Mouse (Mus musculus) CH12.LX (cell line): ENCODE measurements around the gene Gmds.

Experiments
- BHLHE40 ChIP-seq: IDR thresholded peaks from 2 replicates; pipeline ENCODE4 v1.6.1; 2011; ENCODE audit warnings: mild to moderate bottlenecking, low read depth, low read length, improper control_type of control experiment
- CTCF ChIP-seq, 2 experiments: IDR thresholded peaks in 1 of 2; conservative IDR thresholded peaks in 1 of 2; 2 replicates each; pipeline ENCODE4 v1.5.1; 2011 to 2012; ENCODE audit warnings: low read depth in 2 of 2, low read length in 2 of 2, improper control_type of control experiment in 1 of 2, inconsistent platforms in 1 of 2, mild to moderate bottlenecking in 1 of 2, moderate library complexity in 1 of 2
- IRF4 ChIP-seq: IDR thresholded peaks from 2 replicates; pipeline ENCODE4 v1.6.1; 2014; ENCODE audit warnings: low read depth, mild to moderate bottlenecking, inconsistent platforms, low read length, improper control_type of control experiment
- MAX ChIP-seq: IDR thresholded peaks from 2 replicates; pipeline ENCODE4 v1.6.1; 2011; ENCODE audit warnings: low read length, improper control_type of control experiment
- PAX5 ChIP-seq: IDR thresholded peaks from 2 replicates; pipeline ENCODE4 v1.6.1; 2012; ENCODE audit warnings: low read length, inconsistent platforms, mixed read lengths
- POLR2A ChIP-seq: IDR thresholded peaks from 2 replicates; pipeline ENCODE4 v1.6.1; 2011; ENCODE audit warnings: low read depth, mild to moderate bottlenecking, improper control_type of control experiment, low read length
- USF1 ChIP-seq: IDR thresholded peaks from 2 replicates; pipeline ENCODE4 v1.6.1; 2014; ENCODE audit warnings: low read depth, mild to moderate bottlenecking, inconsistent platforms, low read length, improper control_type of control experiment
- USF2 ChIP-seq: conservative IDR thresholded peaks from 2 replicates; pipeline ENCODE4 v1.6.1; 2011; ENCODE audit warnings: low read depth, low read length, improper control_type of control experiment
- ZKSCAN1 ChIP-seq: IDR thresholded peaks from 2 replicates; pipeline ENCODE4 v1.6.1; 2012; ENCODE audit warnings: low read depth, inconsistent platforms, low read length, improper control_type of control experiment, borderline replicate concordance
- ZNF384 ChIP-seq: IDR thresholded peaks from 2 replicates; pipeline ENCODE4 v1.6.1; 2012; ENCODE audit warnings: low read depth, low read length, improper control_type of control experiment, inconsistent platforms

DNA sequence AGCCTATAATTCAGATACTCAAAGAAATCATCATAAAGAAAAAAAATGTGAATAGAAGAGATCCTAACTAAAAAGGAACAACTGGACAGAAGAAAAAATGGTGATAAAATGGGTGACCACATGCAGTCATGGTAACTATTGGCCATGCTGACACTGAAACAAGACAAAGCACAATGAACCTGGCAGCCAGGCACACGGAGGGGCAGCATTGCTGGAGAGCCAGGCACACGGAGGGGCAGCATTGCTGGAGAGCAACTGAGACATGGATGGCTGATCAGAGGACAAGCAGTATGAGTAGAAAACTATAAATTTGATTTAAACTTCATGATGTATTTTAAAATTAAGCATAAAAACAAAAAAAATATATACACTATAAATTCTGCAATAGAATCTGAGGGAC lies 173.0 kb downstream of the Gmds start:
- TF ChIP-seq CTCF (conservative IDR thresholded peaks at IDR 0.05 in 1 of 2, IDR thresholded peaks at IDR 0.05 in 1 of 2; ENCODE audit: low read depth in 2 of 2, low read length in 2 of 2) (no peak), ZKSCAN1 (no peak), BHLHE40 (no peak), ZNF384 (no peak), MAX (no peak), USF1 (no peak), POLR2A (no peak), PAX5 (no peak), USF2 (no peak), IRF4 (no peak)
